In genomic region chr12:31320817-31321216, GRCm38 (mm10) we compare ENCODE assay signal across 17 mouse cellular contexts. TPM values are rescaled to one million over a fixed set of nuclear protein-coding genes. Genes with fewer than 3 reads are reported as not detected.
DNase-seq lines count a peak whose midpoint lies in the region; ATAC-seq lines count a peak whose summit lies in the region.
"Had no signal": no experiment of that assay in that cellular context is flagged by ENCODE, and none has a peak within 500 bp of the region (broad histone marks: within the 10 kb centered on the region; RNA-seq: fewer than 3 reads in every experiment).

No protein-coding gene starts in this region.

- peaks cover 22% of the 10 kb centered on the region for H3K4me1 ChIP-seq in heart, embryonic 15.5 days (replicated peaks)
- H3K4me1 ChIP-seq in limb, embryonic 10.5 days, result peaks cover 9% of the 10 kb centered on the region
- H3K4me1 ChIP-seq: intestine, embryonic 15.5 days had no signal

- H3K36me3 ChIP-seq in heart, embryonic 15.5 days, result peaks cover 94% of the 10 kb centered on the region
- H3K36me3 ChIP-seq in limb, embryonic 10.5 days, result peaks cover 100% of the 10 kb centered on the region
- H3K36me3 ChIP-seq: G1E had no signal

- H3K4me2 ChIP-seq in heart, embryonic 15.5 days, result no peak overlapping the region
- H3K4me2 ChIP-seq: intestine, embryonic 15.5 days; liver, embryonic 11.5 days had no signal

- no peak for DNase-seq in heart, postnatal 4 days
- DNase-seq in cerebellum, adult 9-11 months, result peak; percentile 29
- DNase-seq in embryo, embryonic 10.5 days (ENCODE audit: low spot score), result peak; percentile 39
- peak; percentile 36 for DNase-seq in limb, embryonic 10.5 days (ENCODE audit: low spot score)
- DNase-seq in spleen, postnatal 14 days (ENCODE audit: low spot score in 2 of 2), result no peak
- DNase-seq in c-Kit-positive CD71-positive TER-119-positive erythroid progenitor cells, embryonic 14.5 days (ENCODE audit: low spot score), result no peak
- DNase-seq: adrenal gland, postnatal 14 days; heart, postnatal 14 days; kidney, postnatal 14 days; thymus, adult 2 months had no signal

- no peak overlapping the region for H3K9ac ChIP-seq in heart, embryonic 15.5 days
- H3K9ac ChIP-seq: intestine, embryonic 15.5 days had no signal

- no peaks in the 10 kb centered on the region for H3K27me3 ChIP-seq in heart, embryonic 15.5 days
- no peaks in the 10 kb centered on the region for H3K27me3 ChIP-seq in limb, embryonic 10.5 days (ENCODE audit: low read depth, poor library complexity, severe bottlenecking)
- H3K27me3 ChIP-seq: intestine, embryonic 15.5 days had no signal

- H3K9me3 ChIP-seq in heart, embryonic 15.5 days (replicated peaks), result no peaks in the 10 kb centered on the region
- no peaks in the 10 kb centered on the region for H3K9me3 ChIP-seq in limb, embryonic 10.5 days (replicated peaks)
- H3K9me3 ChIP-seq: G1E; intestine, embryonic 15.5 days; megakaryocyte, embryonic 14.5 days had no signal

- no peak overlapping the region for H3K4me3 ChIP-seq in heart, embryonic 15.5 days
- no peak overlapping the region for H3K4me3 ChIP-seq in limb, embryonic 10.5 days
- H3K4me3 ChIP-seq: intestine, embryonic 15.5 days; megakaryocyte, embryonic 14.5 days had no signal

- H3K27ac ChIP-seq in heart, embryonic 15.5 days, result peak overlapping the region; percentile 11; the same call in 1 of the 2 replicates
- H3K27ac ChIP-seq in limb, embryonic 10.5 days, result peak overlapping the region; percentile 70; the same call in 1 of the 2 replicates
- H3K27ac ChIP-seq: intestine, embryonic 15.5 days had no signal

- no peak for ATAC-seq in heart, embryonic 15.5 days (replicated peaks; ENCODE audit: insufficient number of reproducible peaks, insufficient read depth, low FRiP score, low read depth)
- ATAC-seq in CD4-positive, CD25-positive, alpha-beta regulatory T cell, adult 4 months, result no peak
- ATAC-seq: intestine, embryonic 15.5 days had no signal

- WGBS in heart, embryonic 15.5 days, result 76% methylated on average over 13 of the region's 13 CpGs
- 66% methylated on average over 13 of the region's 13 CpGs for WGBS in limb, embryonic 10.5 days

RNA-seq across cellular contexts. Expression of gene Dld, which starts 30.4 kb away (rescaled TPM):
- 185 and 235 TPM in 2 replicates for polyA plus RNA-seq in heart, embryonic 15.5 days (2015; fragmentation: Nextera tagmentation; extraction: Ambion mirVana)
- total RNA-seq in heart, postnatal 4 days (2021), result 100 to 1,000 TPM; 309 to 328 TPM
- 129 and 155 TPM in 2 replicates for polyA plus RNA-seq in limb, embryonic 10.5 days (2016; fragmentation: Nextera tagmentation; extraction: Ambion mirVana)
- polyA plus RNA-seq in CD4-positive, CD25-positive, alpha-beta regulatory T cell, adult 4 months (2017; shearing (Covaris generic)), result 100 to 1,000 TPM in 1 of 2 experiments, 10 to 100 TPM in 1; 92.4 to 102 TPM

RNA-seq across cellular contexts. Expression of gene Lamb1, which starts 55.8 kb away (rescaled TPM):
- 90.9 and 99.5 TPM in 2 replicates for polyA plus RNA-seq in heart, embryonic 15.5 days (2015; fragmentation: Nextera tagmentation; extraction: Ambion mirVana)
- total RNA-seq in heart, postnatal 4 days (2021), result 100 to 1,000 TPM; 266 to 279 TPM
- polyA plus RNA-seq in limb, embryonic 10.5 days (2016; fragmentation: Nextera tagmentation; extraction: Ambion mirVana), result 40.5 and 44.6 TPM in 2 replicates
- polyA plus RNA-seq in CD4-positive, CD25-positive, alpha-beta regulatory T cell, adult 4 months (2017; shearing (Covaris generic)), result not detected
- total RNA-seq: granulocyte monocyte progenitor cell, adult 5-6 weeks had no signal
- polyA plus RNA-seq: G1E had no signal

Comparison
In these comparisons a context has a peak if more than half of its experiments do, and no peak if none do; other contexts are left out.
1. DNase-seq: peak in cerebellum, adult 9-11 months (single experiment), embryo, embryonic 10.5 days (single experiment) and limb, embryonic 10.5 days (single experiment); none in heart, postnatal 4 days (single experiment), spleen, postnatal 14 days (0 of 2) and c-Kit-positive CD71-positive TER-119-positive erythroid progenitor cells, embryonic 14.5 days (single experiment).
2. RNA of gene Lamb1, which starts 55.8 kb away (polyA plus RNA-seq): 90.9 to 99.5 TPM in heart, embryonic 15.5 days and 40.5 to 44.6 TPM in limb, embryonic 10.5 days; not detected in CD4-positive, CD25-positive, alpha-beta regulatory T cell, adult 4 months; every median in the first group is over 10 times any median in the second.